Mouse (Mus musculus) kidney, postnatal 4 days (tissue): ENCODE measurements around the gene Riok2.
A peak's percentile ranks its signal among the peaks of the same experiment; 100 is the strongest.
"Not testable (repeated sequence)": the region's sequence is repeated elsewhere in the genome, so short reads cannot be mapped to it uniquely, and the experiment has no call there.

ENCODE experiments used
- DNase-seq, 2 experiments: peaks; one replicate each; pipeline ENCODE4 v3.0.0; 2021; ENCODE audit warnings: mixed read lengths in 2 of 2

Gene Riok2

GRCm38 (mm10) chr17:17373918-17374910, at the start of gene Riok2:
Gene Riok2 (plus strand): TSS chr17:17374309.
- peak; percentile 96 to 97 for DNase-seq

- not testable (repeated sequence) for DNase-seq
Measured at GRCm38 (mm10) chr17:17326022-17326421, 48.1 kb upstream of the Riok2 start.

GRCm38 (mm10) chr17:17326636-17327035, 47.5 kb upstream of the Riok2 start:
- DNase-seq: no peak

GRCm38 (mm10) chr17:17345374-17346183, 28.5 kb upstream of the Riok2 start:
- peak in 1 of 2 experiments; percentile 4 for DNase-seq

GRCm38 (mm10) chr17:17346281-17346680, 27.8 kb upstream of the Riok2 start:
- DNase-seq: not testable (repeated sequence)

GRCm38 (mm10) chr17:17373550-17373917, 575 bp upstream of the Riok2 start:
- DNase-seq: no peak

GRCm38 (mm10) chr17:17375581-17375980, 1.5 kb downstream of the Riok2 start:
- no peak for DNase-seq

GRCm38 (mm10) chr17:17383703-17384102, 9.6 kb downstream of the Riok2 start:
- no peak for DNase-seq

- DNase-seq: no peak
Measured at GRCm38 (mm10) chr17:17384502-17384901, 10.4 kb downstream of the Riok2 start.

- DNase-seq: no peak
Measured at GRCm38 (mm10) chr17:17386117-17386516, 12.0 kb downstream of the Riok2 start.

- DNase-seq: no peak
Measured at GRCm38 (mm10) chr17:17391823-17392222, 17.7 kb downstream of the Riok2 start.

GRCm38 (mm10) chr17:17392863-17393262, 18.8 kb downstream of the Riok2 start:
- DNase-seq: peak in 1 of 2 experiments; percentile 9

- DNase-seq: no peak
Measured at GRCm38 (mm10) chr17:17393300-17393699, 19.2 kb downstream of the Riok2 start.

- peak; percentile 83 to 85 for DNase-seq
Measured at GRCm38 (mm10) chr17:17394336-17394735, 20.2 kb downstream of the Riok2 start.

GRCm38 (mm10) chr17:17396869-17397268, 22.8 kb downstream of the Riok2 start:
- DNase-seq: no peak

- no peak for DNase-seq
Measured at GRCm38 (mm10) chr17:17398664-17399063, 24.6 kb downstream of the Riok2 start.

GRCm38 (mm10) chr17:17402222-17403004, 28.3 kb downstream of the Riok2 start, which contains the start of gene Lix1:
Gene Lix1 (plus strand): TSS chr17:17402672.
- peak; percentile 57 to 74 for DNase-seq

GRCm38 (mm10) chr17:17403038-17403437, 28.9 kb downstream of the Riok2 start:
- DNase-seq: no peak

GRCm38 (mm10) chr17:17403578-17404112, 29.5 kb downstream of the Riok2 start:
- DNase-seq: no peak

- peak in 1 of 2 experiments; percentile 14 for DNase-seq
Measured at GRCm38 (mm10) chr17:17404811-17405544, 30.9 kb downstream of the Riok2 start.

- DNase-seq: no peak
Measured at GRCm38 (mm10) chr17:17405606-17406005, 31.5 kb downstream of the Riok2 start.
